Mouse (Mus musculus) c-Kit-positive CD71-positive TER-119-positive erythroid progenitor cells, embryonic 14.5 days (primary cell): ENCODE data around the gene Zfp575.
"Not testable (repeated sequence)": the region's sequence is repeated elsewhere in the genome, so short reads cannot be mapped to it uniquely, and the experiment has no call there.

Source experiments
- DNase-seq: peaks from one replicate; pipeline ENCODE4 v3.0.0-alpha.2; 2013; ENCODE audit warnings: low spot score

Gene Zfp575

GRCm38 (mm10) chr7:24587330-24588105 lies at the start of gene Zfp575, which contains the start of gene Ethe1:
Gene Zfp575, minus strand, starts transcription at chr7:24587641.
Gene Ethe1, plus strand, starts transcription at chr7:24587543.
- DNase-seq = no peak

DNA sequence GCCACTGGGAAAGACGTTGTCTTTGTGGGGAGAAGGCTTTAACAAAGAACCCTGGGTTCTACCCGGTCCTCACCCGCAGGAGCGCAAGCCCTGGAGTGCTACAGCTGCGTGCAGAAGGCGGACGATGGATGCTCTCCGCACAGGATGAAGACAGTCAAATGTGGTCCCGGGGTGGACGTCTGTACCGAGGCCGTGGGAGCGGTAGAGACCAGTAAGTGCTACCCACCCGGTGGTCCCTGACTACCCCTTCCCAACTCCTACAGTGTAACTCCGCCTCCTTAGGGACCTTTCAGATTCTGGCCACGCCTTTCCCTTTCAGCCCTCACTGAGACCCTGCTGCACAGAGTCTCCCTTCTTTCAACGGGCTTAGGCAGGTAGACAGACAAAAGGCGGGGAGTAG lies 49.6 kb upstream of the Zfp575 start:
- no peak for DNase-seq

- no peak for DNase-seq
These were observed 48.8 kb upstream of the Zfp575 start, which contains the start of gene Lypd3 for GRCm38 (mm10) chr7:24636264-24636663. Gene Lypd3, plus strand, starts transcription at chr7:24636550.

DNA sequence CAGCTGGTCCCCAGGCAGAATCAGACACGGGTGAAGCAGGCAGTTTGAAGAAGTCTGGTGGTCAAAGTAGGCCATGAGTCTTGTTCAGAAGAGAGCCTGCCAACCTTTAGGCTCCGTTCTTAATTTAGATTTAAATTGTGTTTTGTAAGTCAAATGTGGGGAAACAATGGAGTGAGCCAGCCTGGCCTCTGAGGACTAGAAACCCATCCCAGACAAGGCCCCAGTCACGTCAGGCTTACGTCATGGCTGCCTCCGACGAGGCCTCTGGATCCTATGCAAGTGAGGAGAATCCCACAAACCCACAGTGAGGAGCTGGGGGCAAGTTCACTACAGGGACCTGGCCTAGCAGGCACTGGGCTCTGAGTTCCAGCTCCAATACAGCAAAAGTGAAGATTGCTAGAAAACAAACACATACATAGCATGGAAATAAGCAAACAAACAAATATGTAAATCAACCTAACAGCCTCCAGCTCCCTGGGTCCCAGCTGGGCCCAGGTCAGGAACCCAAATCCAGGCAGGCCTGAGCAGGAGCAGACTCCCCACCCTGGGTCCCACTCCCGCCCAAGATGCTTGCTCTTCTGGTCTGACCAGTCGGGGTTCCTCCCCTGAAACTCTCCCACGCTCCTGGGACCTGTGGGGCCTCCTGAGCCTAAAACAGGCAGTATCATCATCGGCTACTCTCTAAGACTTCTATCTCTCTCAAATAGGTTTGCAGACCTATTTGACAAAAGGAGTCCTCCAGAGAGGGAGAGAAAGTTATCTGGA lies 42.9 kb upstream of the Zfp575 start:
- no peak for DNase-seq

DNA sequence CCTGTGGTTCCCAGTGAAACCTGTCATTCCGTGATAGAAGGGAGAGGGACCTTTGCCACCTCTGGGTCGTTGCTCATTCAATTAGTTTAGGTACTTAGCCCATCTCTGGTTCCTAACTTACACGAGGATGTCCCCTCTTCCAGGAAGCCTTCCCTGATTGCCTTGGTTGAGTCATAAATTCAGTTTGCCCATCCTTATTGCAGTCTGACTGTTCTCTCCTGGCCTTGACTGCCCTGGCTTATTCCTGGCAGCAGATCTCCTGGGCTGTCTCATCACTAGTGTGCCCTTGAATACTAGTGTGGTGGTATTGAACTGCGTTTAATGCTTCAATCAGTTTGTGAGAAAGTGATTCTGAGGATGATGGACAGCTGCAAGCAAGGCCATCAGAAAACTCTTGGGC lies 42.2 kb upstream of the Zfp575 start:
- no peak for DNase-seq

DNA sequence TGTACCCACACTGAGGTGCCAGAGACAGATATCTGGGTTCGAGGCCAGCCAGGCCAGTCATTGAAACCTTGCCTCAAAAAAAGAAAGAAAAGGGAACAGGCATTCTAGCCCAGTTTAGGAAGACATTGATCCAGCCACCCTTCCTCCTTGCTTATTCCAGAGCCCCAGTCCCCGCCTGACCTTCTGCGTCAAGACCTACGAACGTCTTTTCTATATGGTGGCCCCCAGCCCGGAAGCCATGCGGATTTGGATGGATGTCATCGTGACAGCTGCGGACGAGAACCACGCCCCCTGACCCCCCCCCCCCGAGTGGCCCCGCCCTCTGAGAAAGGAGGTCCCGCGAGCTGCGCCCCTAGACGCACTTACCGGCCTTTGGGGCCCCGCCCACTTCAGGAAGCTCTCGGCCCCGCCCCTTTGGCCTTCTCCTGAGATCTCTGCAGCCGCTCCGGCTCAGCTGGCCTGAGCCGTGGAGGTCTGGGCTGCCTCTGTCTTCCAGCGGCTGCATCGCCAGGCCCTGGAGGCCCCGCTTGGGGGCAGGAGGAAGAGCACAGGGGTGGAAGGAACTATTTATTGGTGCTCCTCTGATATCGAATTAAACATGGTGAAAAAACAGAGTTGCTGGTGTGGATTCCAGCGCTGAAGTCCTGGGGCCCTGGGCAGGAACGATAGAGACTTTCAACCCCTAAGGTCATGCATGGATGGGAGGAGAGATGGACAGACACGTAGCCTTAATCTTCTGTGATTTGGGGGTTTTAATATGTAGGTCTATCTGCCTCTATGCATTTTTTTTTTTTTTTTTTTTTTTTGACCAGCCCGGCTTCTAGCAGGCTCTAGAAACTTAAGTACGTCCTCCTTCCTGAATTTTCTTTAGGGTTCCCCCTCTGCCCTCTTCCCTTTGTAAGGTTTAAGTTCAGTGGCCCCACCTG lies 41.5 kb upstream of the Zfp575 start:
- peak; percentile 75 for DNase-seq

DNA sequence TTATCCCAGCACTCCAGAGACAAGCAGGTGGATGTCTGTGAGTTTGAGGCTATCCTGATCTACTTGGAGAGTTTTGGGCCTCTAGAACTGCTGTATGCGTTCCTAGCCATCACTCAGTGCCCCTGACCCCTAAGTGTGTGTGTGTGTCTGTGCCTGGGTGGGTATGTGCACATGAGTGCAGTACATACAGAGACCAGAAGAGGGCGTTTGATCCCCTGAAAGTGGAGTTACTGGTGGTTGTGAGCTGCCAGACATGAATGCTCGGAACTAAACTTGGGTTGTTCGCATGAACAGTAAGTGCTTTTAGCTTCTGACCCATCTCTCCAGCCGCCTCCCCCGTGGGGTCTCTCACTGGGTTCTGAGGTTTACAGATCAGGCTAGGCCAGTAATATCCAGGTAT lies 35.5 kb upstream of the Zfp575 start:
- no peak for DNase-seq

DNA sequence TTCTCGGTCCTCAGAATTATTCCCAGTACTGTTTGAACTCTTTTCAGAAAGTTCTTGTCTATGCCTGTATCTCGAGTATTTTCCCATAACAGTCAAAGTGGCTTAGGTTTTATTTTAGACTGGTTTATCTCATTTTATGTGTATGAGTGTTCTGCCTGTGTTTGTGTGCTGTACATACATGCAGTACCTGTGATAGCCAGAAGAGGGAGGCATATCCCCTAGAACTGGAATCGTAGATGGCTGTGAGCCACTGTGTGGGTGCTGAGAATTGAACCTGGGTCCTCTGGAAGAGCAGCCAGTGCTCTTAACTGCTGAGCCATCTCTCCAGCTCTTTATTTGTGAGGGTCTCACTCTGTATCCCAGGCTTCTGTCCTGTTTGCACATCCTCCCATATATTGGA lies 33.8 kb upstream of the Zfp575 start:
- DNase-seq = no peak

- DNase-seq = no peak
These were observed 32.4 kb upstream of the Zfp575 start for GRCm38 (mm10) chr7:24619671-24620397.

GRCm38 (mm10) chr7:24618374-24618773 lies 30.9 kb upstream of the Zfp575 start:
- not testable (repeated sequence) for DNase-seq

GRCm38 (mm10) chr7:24617763-24618162 lies 30.3 kb upstream of the Zfp575 start:
- no peak for DNase-seq

DNA sequence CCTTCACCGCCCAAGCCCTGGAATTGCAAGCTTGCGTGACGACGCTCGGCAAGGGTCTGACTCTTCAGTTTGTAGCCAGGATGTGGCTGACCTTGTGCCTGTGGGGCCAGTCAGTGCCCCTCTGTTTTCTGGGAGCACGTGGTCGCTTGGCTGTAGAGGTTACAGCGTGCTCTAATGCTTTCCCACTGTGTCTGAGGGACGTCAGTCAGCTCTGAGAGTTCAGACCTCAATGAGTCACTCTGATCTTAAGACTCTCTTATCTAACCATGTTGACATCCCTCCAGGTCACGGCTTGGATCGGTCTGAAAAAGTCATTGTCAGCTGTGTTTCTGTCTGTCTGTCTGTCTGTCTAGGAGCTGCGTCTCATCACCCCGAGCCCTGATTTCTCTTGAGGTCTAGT lies 27.4 kb upstream of the Zfp575 start:
- DNase-seq = no peak

- no peak for DNase-seq
These were observed 25.0 kb upstream of the Zfp575 start for GRCm38 (mm10) chr7:24612308-24612910.

- no peak for DNase-seq
These were observed 24.3 kb upstream of the Zfp575 start for GRCm38 (mm10) chr7:24611709-24612108.

GRCm38 (mm10) chr7:24610879-24611494 lies 23.5 kb upstream of the Zfp575 start:
- DNase-seq = peak; percentile 94

DNA sequence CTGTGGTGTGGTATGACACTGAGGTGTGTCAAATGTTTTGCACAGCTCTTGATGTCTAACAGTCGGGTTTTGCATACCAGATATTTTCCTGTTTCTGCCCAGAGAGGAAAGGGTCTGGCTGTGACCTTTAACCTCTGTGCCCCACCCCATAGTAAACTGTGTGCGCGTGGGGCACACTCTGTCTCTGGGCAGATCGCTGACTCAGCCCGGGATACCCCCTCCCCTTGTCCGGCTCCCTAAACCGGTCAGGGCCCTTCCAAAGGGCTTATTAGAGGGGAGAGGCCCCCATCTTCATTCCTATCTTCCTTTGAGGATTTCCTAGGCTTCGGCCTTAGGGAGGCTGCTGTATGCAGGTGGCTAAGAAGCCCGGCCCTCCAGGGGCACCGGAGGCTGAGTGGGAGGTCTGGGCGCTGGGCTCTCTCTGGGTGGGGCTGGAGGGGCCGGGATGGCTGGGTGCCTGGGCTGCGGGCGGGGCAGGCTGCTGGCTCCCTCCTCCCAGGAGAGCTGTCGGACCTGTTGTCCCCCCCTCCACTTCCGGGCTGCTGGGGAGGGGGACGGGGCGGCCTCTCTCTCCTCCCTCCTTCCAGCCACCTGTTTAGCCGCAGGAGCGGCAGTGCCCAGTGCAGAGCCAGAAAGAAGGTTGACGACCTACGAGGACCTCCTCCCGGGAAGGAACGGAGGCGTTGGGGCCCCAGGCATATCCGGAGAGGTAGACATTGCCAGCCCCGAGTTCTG lies 22.9 kb upstream of the Zfp575 start, which contains the start of gene Phldb3:
TSS of gene Phldb3 (plus strand) at position 620 of the 735 bp plus-strand sequence.
- DNase-seq = no peak

- DNase-seq = no peak
These were observed 21.1 kb upstream of the Zfp575 start for GRCm38 (mm10) chr7:24608561-24608960.

DNA sequence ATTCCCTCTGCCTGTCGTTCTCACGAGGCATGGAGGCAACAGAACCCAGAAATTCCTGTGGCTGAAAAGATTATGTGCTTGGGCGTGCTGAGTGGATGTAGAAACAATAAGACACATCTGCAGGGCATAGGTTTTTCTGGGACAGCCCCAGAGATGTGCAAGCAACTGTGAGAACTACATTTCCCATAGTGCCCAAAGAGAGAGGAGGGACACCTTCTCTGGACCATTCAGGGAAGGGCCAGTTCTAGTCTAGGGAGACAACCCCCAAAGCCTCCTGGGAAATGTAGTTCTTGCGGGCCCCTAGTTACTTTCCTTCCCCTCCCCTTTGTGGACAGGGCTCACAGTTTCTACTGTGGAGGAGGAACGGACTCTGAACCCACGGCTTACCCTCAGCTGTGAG lies 20.6 kb upstream of the Zfp575 start:
- DNase-seq = peak; percentile 62

DNA sequence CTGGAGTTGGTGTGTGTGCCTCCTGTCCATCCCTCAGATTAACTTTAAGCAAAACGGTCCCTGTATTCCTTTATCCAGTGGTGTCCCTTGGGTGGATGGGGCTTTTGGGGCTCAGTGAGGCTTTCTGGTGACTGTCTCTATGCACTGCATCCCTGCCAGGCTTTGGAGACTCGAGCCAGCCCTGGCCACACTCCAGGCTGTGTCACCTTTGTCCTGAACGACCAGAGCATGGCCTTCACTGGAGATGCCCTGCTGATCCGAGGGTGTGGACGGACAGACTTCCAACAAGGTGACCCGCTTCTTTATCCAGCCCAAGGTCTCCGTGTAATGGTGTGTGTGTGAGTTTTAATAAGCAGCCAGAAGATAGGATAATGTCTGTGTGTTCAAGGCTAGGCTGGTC lies 18.6 kb upstream of the Zfp575 start:
- DNase-seq = no peak

GRCm38 (mm10) chr7:24605561-24605960 lies 18.1 kb upstream of the Zfp575 start:
- no peak for DNase-seq
